Mouse (Mus musculus) left cerebral cortex, adult 2 months (tissue): Measurements from ENCODE around the gene Rab37. TPM values are rescaled to one million over a fixed set of nuclear protein-coding genes. Genes with fewer than 3 reads are reported as not detected.

ENCODE experiments used
- DNase-seq, 2 experiments: peaks; one replicate each; pipeline ENCODE4 v3.0.0; 2021 to 2022; ENCODE audit warnings: low spot score in 2 of 2, mixed read lengths in 1 of 2; ENCODE audit errors: extremely low spot score in 1 of 2
- H3K27ac ChIP-seq: fragments of 200-600 bp; 2 replicates; pipeline ENCODE4 v1.8.1; 2022
- H3K4me3 ChIP-seq: fragments of 200-600 bp; 2 replicates; pipeline ENCODE4 v1.8.1; 2022
- CTCF ChIP-seq: fragments of 200-600 bp; IDR thresholded peaks from 2 replicates; pipeline ENCODE4 v1.8.1; 2022; ENCODE audit warnings: antibody characterized with exemption, mild to moderate bottlenecking, moderate library complexity
- intact Hi-C: fragments of 180-260 bp; cut with DNase I; formaldehyde crosslinking; loops from one replicate; pipeline ENCODE4 v1.15.1; 2025
- total RNA-seq, 2 experiments: library from RNA; stranded (reverse); gene quantifications; 2 replicates each; pipeline ENCODE4 v1.2.3; 2021

Rab37 gene
- total RNA-seq, 2 experiments from 2014 or later, result 1.8 to 2.4 TPM

DNA sequence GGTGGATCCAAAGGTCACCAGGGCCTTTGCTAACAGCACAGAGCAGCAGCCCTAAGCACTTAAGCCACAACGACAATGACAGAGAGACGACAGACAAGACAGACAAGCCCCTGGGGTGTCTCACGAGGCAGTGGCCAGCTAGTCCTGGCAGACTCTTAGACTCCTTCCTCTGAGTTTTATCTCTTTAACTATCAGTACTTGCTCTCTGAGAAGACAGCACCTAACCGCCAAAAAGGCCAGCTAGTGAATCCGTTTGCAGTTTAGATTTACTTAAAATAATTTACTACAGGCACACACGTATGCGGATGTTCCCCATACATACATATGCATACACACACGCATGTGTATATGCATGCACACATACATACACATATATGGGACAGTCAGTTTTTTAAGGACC is 106.3 kb downstream of the Rab37 start:
- Histone ChIP-seq H3K27ac (no peak overlapping the region), H3K4me3 (no peak overlapping the region)
- no peak for DNase-seq
- intact Hi-C loops, result no loop called here
- TF ChIP-seq CTCF, result no peak

DNA sequence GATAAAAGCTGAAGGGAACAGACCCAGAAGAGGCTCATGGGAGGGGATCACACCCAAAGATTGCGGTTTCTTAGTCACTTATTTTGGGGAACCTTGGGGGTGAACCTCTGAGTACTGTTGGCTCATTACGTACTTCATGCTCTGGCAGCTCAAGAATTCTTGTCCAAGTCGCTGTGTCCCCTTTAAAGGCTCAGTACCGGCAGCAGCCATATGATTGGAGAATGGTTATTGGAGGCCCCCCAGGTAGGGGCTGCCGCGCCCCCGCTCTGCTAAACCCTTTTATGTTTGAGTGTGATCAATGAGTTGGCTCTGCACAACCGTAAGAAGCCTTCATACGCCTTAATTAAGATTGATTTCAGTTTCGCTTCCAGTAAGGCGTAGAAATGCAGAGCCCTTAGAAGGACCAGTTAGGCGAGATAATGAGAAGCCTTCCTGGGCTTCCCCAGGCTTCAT is 107.7 kb downstream of the Rab37 start:
- no peak for TF ChIP-seq CTCF
- no peak overlapping the region for H3K4me3 ChIP-seq
- DNase-seq, result no peak
- intact Hi-C loops, result no loop called here
- H3K27ac ChIP-seq, result no peak overlapping the region

DNA sequence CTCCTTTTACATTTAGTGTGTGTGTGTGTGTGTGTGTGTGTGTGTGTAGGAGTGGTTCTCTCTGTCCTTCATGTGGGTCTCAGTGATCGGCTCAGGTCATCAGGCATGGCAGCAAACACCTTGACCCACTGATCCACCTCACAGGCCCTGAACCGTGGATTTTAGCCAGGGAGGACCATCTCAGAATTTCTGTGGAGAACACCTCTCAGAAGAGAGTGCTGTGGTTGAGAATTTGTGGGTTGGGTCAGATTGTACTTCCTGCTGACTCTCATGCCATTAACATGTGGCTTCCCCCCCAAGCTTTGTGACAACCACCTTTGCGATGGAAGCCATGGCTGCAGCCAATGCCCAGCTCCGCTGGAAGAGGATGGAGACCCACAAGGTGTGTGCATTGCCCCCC is 109.3 kb downstream of the Rab37 start:
- H3K27ac ChIP-seq, result no peak overlapping the region
- H3K4me3 ChIP-seq, result no peak overlapping the region
- no peak for TF ChIP-seq CTCF
- intact Hi-C loops, result loop anchor here (5.0 kb wide), 1 partner anchor 152 kb away; no protein-coding TSS in a partner anchor
- no peak for DNase-seq

DNA sequence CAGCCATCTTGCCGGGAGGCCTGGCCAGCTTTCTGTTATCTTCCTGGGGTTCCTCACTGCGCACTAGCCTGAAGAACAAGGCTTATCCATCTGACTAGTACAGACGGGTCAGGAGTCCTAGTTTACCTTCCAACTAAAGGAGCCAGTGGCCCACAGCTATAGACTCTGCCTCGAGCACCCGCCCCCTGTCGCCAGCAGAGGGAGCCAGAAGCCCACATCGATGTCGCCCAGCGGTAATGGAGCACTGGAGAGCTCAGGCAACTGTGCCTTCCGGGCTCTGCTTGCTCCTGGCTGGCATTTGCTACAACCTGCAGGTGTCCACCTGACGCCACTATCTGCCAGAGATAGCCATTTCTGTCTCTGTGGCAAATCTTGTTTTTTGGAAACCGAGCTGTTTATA is 111.1 kb downstream of the Rab37 start:
- Histone ChIP-seq H3K4me3 (no peak overlapping the region), H3K27ac (no peak overlapping the region)
- TF ChIP-seq CTCF, result peak; percentile 97
- intact Hi-C loops, result loop anchor here (1.0 to 5.0 kb wide), 2 partner anchors 68 to 150 kb away; no protein-coding TSS in a partner anchor
- peak; percentile 76 to 83 for DNase-seq

DNA sequence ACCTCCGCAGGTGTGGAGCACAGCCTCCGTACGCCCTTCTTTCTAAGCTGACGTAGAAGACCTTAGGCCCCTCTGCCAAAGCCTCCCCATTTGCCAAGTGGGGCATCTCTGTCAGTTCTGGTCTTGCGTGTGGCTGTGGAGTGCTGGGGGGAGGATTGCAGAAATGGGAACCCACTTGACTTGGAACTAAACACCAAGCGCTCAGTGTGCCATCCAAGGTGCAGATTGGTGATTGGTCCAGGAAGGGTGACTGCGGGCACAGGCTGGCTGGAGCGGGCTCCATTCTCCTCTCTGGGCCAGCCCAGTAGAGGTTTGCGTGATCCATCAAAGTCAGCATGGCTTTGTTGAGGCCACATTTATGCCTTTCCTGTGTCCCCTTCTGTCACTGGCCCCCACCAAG is 111.5 kb downstream of the Rab37 start:
- no peak for DNase-seq
- TF ChIP-seq CTCF, result no peak
- intact Hi-C loops, result loop anchor here (1.0 to 5.0 kb wide), 2 partner anchors 68 to 150 kb away; no protein-coding TSS in a partner anchor

DNA sequence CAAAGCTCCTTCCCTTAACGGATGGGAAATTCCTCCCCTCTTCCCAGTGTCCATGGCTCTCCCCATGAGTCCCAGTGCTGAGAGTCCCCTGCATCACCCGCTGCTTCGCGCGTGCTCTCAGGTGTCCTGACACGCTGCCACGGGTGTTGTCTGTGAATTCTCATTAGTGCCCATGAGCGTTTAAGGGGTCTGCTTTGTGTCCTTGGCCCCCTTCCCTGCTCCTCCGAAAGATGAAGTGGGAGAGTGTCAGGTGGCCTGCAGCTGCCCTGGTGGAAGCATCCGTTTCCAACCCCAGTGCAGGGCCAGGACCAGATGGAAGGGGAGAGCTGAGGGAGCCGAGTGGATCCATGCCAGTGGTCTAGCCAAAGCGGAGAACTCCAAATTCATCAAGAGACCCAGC is 116.9 kb downstream of the Rab37 start:
- no peak overlapping the region for H3K4me3 ChIP-seq
- intact Hi-C loops, result loop anchor here (2.0 kb wide), 1 partner anchor 23 kb away; no protein-coding TSS in a partner anchor
- no peak overlapping the region for H3K27ac ChIP-seq
- DNase-seq, result no peak
- TF ChIP-seq CTCF, result no peak

More for the DNA sequence above, 111.5 kb downstream of the Rab37 start:
- Histone ChIP-seq H3K27ac (no peak overlapping the region), H3K4me3 (no peak overlapping the region)

DNA sequence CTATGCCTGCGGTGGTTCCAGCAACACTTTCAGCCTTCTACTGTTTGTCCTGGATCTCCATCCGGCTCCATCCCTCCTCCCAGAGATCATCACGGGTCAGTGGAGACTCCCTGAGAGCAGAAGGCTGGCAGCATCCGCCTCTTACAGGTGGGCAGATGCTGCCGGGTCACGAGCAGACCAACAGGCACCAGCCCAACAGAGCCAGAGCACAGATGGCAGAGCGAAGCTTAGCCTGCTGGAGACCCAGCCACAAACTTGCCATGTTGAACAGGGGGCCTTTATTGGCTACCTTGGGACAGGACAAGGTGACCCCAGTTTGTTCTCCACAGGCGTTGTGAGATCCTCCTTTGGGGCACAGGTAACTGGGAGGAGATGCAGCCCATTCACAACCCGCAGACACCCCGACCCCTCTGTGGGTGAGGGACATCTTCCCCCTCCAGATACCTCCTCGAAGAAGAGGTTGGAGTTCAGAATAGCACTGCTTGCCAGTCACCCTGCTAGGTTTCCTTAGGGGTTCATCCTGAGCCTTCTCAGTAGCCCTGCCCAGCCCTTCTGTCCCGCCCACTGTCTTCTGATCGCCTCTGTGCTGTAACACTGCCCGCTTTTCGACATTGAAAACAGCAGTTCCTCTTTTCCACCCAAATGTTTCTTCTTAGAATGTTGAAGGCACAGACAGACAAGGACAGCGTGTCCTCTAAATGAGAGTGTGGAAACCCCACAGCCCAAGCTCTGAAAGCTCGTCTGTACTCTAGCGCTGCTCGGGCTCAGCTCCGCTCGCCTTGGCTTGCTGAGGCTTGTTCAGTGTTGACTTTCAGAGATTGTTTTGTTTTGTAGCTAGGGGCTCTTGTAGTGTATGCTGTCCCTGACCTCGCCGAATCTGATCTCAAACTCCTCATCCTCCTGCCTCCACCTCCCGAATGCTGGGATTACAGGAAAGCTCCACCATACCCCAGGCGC is 117.8 kb downstream of the Rab37 start:
- no peak for TF ChIP-seq CTCF
- no peak overlapping the region for H3K4me3 ChIP-seq
- DNase-seq, result no peak
- no peak overlapping the region for H3K27ac ChIP-seq
- intact Hi-C loops, result loop anchor here (2.0 kb wide), 1 partner anchor 22 kb away; no protein-coding TSS in a partner anchor

DNA sequence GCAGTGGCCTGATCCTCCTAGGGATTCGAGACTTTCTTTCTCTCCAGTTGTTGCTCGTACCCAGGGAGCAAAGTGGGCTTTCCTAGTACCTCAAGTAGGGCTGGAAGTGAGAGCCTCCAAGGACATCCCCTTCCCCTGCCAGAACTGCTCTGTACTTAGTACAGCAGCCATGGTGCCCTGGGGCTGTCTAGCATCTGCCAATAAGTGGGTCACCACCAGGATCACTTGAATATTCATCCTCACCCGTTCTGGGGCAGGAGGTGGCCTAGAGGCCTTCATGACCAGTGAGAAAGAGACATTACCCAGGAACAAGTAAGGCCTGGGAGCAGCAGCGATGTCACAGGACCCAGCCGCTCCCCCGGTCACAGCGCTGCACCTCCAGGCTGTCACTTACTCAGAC is 118.7 kb downstream of the Rab37 start:
- intact Hi-C loops, result loop anchor here (2.0 kb wide), 1 partner anchor 21 kb away; no protein-coding TSS in a partner anchor
- no peak overlapping the region for H3K4me3 ChIP-seq
- DNase-seq, result no peak
- no peak for TF ChIP-seq CTCF
- no peak overlapping the region; the same call in 1 of the 2 replicates for H3K27ac ChIP-seq

Other genes starting within 250 kb of the Rab37 start
- gene Gprc5c, start 240.3 kb upstream of the Rab37 start, total RNA-seq, result 1 to 10 TPM; 4.0 to 5.4 TPM
- gene Cd300a, start 201.4 kb upstream of the Rab37 start, total RNA-seq, result under 1 TPM; 0.56 to 0.84 TPM
- not detected for gene Cd300lb, start 157.0 kb upstream of the Rab37 start, total RNA-seq
- gene Cd300c, start 122.3 kb upstream of the Rab37 start, total RNA-seq, result not detected
- gene Cd300ld, start 101.5 kb upstream of the Rab37 start, total RNA-seq, result under 1 TPM in 1 of 2 experiments, not detected in 1; 0.14 TPM
- gene Cd300c2, start 89.6 kb upstream of the Rab37 start, total RNA-seq, result 1 to 10 TPM; 3.6 to 3.9 TPM
- not detected for gene Cd300ld2, start 75.2 kb upstream of the Rab37 start, total RNA-seq
- not detected for gene Cd300ld4, start 64.4 kb upstream of the Rab37 start, total RNA-seq
- under 1 TPM; 0.77 to 0.96 TPM for gene Cd300ld5, start 53.7 kb upstream of the Rab37 start, total RNA-seq
- under 1 TPM in 1 of 2 experiments, not detected in 1; 0.77 TPM for gene Cd300ld3, start 43.0 kb upstream of the Rab37 start, total RNA-seq
- gene Cd300e, start 29.3 kb upstream of the Rab37 start, total RNA-seq, result under 1 TPM in 1 of 2 experiments, not detected in 1; 0.27 TPM
- under 1 TPM in 1 of 2 experiments, not detected in 1; 0.58 TPM for gene Cd300lf, start 42.6 kb downstream of the Rab37 start, total RNA-seq
- 10 to 100 TPM; 68.8 to 75.2 TPM for gene Slc9a3r1, start 71.9 kb downstream of the Rab37 start, total RNA-seq
- 10 to 100 TPM; 16.2 to 16.8 TPM for gene Tmem104, start 96.1 kb downstream of the Rab37 start, total RNA-seq
- gene Nat9, start 96.4 kb downstream of the Rab37 start, total RNA-seq, result 10 to 100 TPM; 23.1 to 25.6 TPM
- gene Grin2c, start 175.8 kb downstream of the Rab37 start, total RNA-seq, result 10 to 100 TPM; 37.4 to 40.0 TPM
- gene Fdxr, start 185.6 kb downstream of the Rab37 start, total RNA-seq, result 10 to 100 TPM; 15.9 to 17.9 TPM
- gene Fads6, start 206.2 kb downstream of the Rab37 start, total RNA-seq, result 10 to 100 TPM; 11.4 to 13.5 TPM
- 1 to 10 TPM; 1.4 to 2.7 TPM for gene Otop2, start 215.7 kb downstream of the Rab37 start, total RNA-seq
- gene Ush1g, start 230.6 kb downstream of the Rab37 start, total RNA-seq, result under 1 TPM; 0.36 to 0.44 TPM
- gene Otop3, start 243.3 kb downstream of the Rab37 start, total RNA-seq, result not detected